Mouse (Mus musculus): ENCODE results near the gene Gpx1.

Gene Gpx1

DNA sequence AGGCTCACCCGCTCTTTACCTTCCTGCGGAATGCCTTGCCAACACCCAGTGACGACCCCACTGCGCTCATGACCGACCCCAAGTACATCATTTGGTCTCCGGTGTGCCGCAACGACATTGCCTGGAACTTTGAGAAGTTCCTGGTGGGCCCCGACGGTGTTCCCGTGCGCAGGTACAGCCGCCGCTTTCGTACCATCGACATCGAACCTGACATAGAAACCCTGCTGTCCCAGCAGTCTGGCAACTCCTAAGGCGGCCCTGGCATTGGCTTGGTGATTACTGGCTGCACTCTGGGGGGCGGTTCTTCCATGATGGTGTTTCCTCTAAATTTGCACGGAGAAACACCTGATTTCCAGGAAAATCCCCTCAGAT lies 1.2 kb downstream of the Gpx1 start:
- peak in 1 of 2 experiments; percentile 19 for DNase-seq (ENCODE audit: low spot score in 2 of 2)

DNA sequence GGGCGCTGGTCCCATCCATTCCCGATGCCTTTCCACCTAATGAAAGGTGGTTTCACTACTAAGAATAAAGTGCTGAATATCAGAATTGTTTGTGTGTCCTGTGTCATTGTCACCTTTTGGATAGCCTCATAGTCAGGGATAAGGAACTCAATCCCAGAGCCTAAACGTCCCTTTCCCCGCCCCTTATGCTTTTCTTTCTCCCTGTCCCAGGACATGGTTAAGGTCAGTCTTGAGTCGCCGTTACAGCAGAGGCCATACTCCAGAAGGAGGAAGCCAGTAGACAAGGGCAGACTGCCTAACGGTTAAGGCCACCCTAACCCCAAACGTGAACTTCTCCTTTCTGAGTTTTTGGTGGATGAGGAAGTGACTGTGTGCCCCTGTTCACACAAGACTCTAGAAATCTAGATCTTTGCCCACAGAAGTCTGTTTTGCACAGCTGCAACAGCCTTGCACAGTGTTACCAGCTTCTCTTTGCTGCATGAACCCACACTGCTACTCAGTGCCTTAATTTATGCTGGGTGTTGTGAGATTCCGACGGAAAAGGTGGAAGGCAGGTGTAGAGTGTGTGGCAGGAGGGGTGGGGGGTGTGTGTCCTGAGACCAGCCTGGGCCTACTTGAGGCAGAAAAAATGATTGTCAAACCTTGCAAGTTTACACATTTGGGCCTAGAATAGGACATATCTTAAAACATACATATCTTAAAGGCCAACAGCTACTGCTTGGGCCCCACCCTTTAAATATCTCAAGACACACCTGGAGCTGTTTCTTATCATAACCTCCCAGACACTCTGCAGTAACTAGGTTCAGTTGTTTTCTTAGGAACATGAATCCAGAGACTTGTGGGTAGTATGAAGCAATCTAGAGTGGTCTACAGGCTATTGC lies 1.8 kb downstream of the Gpx1 start:
- no peak for DNase-seq (ENCODE audit: low spot score in 2 of 2)

DNA sequence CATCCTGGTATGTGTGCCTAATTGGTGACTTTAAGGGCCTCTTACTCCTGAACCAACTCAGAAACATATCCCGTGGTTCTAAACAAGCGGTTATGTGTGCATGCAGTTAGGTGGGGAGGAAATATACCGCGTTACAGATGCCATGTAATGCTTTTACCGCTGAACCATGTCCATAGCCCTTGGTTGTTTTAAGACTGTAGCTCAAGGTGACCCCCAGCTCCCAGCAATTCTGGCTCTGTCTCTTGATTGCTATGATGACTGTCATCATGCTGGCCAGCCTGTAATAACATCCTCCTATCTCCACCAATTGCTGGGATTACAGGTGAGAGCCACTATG lies 2.4 kb downstream of the Gpx1 start:
- DNase-seq (ENCODE audit: low spot score in 2 of 2) = no peak

DNA sequence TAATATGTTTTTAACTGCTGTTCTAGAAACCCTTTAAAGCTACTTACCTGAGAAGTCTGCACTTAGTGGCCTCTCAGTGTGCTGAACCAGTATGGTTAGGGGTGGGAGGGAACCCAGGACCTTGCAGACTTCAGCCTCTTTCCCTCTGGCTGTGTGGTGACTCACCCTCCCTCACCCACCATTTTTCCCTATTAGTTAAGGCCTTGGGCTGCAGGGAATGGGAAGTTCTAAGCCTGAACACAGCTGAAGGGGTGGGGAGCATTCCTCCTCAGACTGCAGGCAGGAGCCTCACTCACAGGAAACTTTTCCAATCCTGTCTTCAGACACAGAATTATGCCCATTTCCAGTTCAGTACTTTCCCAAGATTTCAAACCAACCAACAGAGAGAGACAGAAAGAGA lies 3.1 kb downstream of the Gpx1 start:
- no peak for DNase-seq (ENCODE audit: low spot score in 2 of 2)

DNA sequence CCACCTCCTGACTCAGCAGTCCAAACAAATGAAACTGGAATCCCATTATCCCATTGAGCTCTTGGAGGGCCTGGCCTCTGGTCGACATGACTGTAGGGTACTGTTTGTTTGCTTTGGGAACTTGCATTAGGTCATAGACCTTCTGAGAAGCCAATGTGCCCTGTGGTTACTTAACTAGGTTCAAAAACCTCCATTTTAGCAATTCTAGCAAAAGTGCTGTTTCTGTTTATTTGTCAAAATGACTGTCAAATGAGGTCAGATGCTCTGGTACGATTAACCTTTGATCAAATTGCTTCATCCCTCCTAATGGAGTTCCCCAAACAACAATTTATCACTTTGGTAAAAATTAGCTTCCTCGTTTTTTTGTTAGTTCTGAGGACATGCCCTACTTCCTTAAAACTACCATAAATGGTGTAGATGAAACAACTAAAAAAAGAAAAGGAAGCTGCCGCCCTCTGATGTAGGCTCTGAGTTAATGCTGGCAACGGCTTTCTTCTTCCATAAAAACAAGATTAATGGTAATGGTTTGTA lies 3.7 kb downstream of the Gpx1 start:
- no peak for DNase-seq (ENCODE audit: low spot score in 2 of 2)

DNA sequence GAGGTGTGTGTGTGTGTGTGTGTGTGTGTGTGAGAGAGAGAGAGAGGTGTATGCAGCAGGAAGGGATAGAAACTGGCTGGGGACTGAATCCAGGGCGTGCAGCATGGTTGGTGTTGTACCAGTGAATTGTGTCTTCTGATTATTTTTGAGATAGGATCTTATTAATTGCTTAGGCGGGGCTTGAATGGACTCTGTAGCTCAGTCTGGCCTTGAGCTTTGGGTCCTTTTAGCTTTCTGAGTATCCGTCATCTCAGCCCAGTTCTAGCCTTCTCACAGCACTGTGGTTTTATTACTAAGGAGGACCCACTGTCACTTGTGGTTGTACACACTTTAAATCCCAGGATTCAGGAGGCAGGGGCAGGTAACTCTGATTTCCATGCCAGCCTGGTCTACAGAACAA lies 4.6 kb downstream of the Gpx1 start:
- no peak for DNase-seq (ENCODE audit: low spot score in 2 of 2)

DNA sequence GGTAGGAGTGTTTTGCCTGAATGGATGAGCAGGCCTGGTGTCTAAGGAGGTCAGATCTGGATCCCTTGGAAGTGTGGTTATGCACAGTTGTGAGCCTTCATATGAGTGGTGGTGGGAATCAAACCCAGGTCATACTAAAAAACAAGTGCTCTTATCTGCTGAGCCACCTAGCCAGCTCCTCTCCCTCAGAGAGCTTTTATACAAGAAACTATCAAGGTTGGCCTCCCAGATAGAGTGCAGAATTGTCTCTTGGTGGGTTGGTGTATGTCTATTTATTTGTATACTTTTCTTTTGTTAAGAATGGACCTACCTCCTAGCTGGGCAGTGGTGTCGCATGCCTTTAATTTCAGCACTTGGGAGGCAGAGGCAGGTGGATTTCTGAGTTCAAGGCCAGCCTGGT lies 5.1 kb downstream of the Gpx1 start:
- DNase-seq (ENCODE audit: low spot score in 2 of 2) = no peak

DNA sequence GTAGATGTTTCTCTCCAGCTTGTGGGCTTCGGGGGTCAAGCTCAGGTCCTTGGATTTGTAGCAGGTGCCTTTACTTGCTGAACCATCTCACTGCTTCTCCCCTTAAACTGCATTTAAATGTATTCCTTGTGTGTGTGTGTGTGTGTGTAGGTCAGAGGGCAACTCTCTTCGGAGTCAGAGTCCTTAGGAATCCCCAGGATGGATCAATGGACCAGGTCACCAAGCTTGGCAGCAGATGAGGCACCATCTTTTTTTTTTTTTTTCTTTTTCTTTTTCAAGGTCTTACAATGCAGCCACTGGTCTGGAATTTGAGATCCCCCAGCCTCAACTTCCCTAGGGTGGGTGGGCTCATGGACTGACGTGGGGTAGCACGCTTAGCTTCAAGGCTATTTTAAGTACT lies 5.8 kb downstream of the Gpx1 start:
- DNase-seq (ENCODE audit: low spot score in 2 of 2) = no peak

DNA sequence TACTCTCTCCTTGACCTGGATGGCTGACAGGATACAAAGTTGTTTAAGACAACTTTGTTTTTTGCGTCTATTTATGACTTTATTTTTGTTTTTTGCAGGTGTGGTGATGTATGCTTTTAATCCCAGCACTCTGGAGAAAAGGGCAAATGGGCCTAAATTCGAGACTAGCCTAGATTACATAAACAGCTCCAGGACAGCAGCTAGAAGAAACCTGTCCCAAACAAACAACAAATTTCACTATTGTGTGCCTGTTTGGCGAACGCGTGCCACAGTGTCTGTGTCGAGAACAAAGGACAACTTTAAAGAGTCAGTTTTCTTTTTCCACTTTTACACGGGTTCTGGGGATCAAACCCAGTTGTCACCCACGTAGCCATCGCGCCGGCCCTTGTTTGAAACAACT lies 8.3 kb downstream of the Gpx1 start:
- DNase-seq (ENCODE audit: low spot score in 2 of 2) = no peak

DNA sequence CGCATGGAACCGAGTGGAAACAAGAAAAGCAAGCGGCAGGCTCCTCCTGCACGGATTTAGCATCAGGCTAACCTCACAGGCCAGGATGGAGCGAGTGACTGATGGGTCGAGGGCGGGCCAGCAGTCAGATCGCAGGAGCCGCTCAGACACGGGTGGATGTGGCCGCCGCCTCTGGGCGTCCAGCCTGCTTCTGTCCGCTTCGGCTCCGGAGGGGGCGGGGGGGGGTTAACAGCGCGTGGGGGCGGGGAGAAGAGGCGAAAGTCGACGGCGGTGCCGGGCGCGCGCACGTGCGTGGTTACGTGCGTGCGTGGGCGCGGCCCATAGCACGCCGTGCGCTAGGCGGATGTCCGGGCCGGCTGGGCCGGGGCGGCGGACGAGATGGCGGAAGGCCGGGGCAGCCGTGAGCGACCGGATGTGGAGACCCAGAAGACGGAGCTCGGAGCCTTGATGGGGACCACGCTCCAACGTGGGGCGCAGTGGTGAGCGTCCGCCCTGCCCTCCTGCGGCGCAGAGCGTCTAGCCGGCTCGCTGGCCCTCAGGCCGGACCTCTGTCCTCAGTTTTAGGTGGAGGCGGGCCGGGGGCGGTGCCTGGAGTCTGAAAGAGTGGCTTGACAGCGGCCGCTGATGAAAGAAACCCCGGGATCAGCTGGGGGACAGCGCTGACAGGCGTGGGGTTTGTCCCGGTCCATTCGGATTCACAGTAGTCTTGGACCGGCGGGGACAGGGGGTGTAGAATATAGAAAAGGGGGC lies 9.0 kb downstream of the Gpx1 start, which contains the start of gene Usp4:
Gene Usp4, plus strand, starts transcription at position 314 of the 750 bp plus-strand sequence.
- peak; percentile 59 to 89 for DNase-seq (ENCODE audit: low spot score in 2 of 2)

DNA sequence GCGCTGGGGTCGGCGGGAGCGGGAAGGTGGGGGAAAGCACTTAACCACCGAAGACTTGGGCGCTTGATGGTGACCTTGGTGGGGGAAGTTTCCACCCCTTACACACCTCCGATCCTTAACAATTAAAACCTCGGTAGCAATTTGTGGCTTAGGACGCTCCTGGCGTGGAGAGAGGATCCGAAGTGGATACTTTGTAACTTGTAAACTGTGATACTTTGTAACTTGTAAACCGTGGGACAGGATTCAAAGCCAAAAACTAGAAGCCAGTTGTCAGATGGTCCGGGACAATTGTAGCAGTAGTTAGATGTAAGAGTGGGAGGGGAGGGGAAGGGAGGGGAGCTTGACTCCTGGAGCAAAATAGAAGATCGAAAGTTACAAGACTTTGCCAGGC lies 9.6 kb downstream of the Gpx1 start:
- DNase-seq (ENCODE audit: low spot score in 2 of 2) = no peak

DNA sequence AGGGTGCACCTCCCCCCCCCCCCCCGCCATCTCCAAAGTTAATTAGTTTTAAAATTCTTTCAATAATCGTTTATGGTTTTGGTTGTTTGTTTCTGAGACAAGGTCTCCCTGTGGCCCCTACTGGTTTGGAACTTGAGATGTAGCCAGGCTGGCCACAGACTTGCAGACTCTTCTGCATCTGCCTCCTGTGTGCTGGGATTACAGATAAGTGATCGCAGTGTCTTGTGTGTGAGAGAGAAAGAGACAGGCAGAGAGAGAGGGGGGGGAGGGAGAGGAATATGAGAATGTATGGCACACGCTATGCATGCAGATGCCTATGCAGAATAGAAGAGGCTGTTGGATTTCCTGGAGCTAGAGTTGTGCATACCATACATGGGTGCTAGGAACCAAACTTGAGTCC lies 11.0 kb downstream of the Gpx1 start:
- DNase-seq (ENCODE audit: low spot score in 2 of 2) = no peak

DNA sequence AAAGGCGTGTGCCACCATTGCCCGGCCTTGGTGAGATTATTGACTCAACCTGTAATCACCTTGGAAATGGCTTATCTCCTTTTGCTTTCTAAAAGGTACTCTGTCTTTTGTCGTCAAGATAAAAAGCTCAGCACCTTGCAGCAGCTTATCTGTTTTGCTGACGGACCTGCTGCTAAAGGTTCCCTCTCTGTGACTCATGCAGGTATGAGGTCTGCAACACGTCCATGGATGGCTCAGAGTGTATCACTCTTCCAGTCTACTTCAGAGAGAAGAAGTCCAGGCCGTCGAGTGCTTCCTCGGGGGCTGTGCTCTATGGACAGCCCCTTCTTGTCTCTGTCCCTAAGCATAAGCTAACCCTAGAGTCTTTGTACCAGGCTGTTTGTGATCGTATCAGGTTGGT lies 39.5 kb downstream of the Gpx1 start:
- DNase-seq (ENCODE audit: low spot score in 2 of 2) = no peak

DNA sequence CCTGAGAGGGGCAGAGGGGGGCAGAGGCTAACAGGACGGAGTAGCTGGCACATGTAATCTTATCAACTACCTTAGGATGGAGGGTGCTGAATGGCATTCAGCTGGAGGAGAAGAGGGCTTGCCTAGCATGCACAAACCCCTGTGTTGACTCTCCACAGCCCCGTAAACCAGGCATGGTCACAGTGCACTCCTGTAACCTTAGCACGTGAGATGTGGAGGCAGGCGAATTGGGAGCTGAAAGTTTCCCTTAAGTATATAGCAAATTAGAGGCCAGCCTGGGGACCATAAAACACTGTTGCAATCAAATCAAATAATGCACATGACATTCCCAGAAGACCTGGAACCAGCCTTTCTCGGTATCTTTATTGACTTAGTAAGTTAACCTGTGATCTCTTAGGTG lies 40.0 kb downstream of the Gpx1 start:
- no peak for DNase-seq (ENCODE audit: low spot score in 2 of 2)

DNA sequence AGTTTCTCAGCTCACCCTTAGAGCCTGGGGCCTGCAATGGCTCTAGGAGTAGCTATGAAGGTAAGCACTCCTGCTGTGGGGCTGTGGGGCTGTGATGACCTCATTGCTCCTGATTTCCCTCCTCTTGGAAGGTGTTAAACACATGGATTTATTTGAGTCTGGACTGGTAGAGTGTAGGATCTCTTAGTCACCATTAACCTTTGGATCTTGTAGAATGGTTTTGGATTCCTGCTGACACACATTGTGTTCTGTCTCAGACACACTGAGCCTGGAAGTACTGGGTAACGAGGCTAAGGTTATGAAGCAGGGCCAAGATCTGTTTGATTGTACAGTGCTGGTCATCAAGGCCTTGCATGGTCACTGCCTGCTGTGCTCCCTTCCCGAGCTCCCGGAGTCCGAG lies 40.6 kb downstream of the Gpx1 start:
- no peak for DNase-seq (ENCODE audit: low spot score in 2 of 2)

DNA sequence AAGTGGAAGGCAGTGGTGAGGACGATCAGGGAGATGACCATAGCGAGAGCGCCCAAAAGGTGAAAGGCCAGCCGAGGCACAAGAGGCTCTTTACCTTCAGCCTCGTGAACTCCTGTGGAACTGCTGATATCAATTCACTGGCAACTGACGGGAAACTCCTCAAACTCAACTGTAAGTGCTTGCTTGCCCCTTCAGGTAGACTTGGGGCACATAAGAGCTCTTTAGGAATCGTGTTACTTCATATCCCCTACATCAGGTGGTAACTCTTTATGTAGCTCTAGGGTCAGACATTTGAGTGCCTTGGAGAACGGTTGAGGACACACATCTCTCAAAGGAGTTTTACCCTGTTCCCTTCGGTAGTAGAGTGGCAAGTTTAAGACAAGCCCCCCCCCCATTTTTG lies 42.7 kb downstream of the Gpx1 start:
- DNase-seq (ENCODE audit: low spot score in 2 of 2) = no peak

DNA sequence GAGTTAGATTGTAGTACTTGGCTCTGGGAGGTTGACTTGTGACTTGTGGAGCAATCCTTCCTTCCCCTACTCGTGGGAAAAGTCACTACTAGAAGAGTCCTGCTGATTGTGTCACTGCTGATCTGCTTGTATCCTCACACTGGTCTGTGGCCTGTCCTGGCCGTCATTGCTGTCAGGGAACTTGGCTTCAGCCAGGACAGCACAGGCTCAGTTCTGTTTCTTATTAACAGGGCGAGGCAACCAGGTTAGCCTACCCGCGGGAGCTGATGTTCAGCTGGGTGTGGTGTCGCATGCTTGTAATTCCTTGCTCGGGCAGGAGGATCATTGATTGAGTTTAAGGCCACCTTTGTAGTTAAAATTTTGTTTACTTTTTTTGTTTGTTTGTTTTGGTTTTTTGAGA lies 46.3 kb downstream of the Gpx1 start:
- DNase-seq (ENCODE audit: low spot score in 2 of 2) = no peak

DNA sequence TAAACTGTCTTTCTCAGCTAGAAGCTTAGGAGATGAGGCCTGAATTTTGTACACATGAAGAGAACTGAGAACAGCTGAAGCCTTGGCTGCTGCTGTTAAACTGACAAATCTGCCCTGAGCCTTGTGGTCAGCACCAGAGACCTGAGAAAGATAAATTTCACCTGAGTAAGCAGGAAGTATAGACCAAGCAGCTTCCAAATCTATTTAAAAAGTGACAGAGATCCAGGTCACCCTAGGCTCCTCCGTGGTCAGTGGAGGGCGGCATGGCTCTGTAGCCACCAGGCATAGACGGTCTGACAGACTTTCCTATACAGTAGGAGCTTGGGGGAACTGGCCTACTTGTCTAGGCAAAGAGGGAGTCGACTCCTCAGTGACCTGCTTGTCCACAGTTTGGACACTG lies 48.1 kb downstream of the Gpx1 start:
- no peak for DNase-seq (ENCODE audit: low spot score in 2 of 2)

DNA sequence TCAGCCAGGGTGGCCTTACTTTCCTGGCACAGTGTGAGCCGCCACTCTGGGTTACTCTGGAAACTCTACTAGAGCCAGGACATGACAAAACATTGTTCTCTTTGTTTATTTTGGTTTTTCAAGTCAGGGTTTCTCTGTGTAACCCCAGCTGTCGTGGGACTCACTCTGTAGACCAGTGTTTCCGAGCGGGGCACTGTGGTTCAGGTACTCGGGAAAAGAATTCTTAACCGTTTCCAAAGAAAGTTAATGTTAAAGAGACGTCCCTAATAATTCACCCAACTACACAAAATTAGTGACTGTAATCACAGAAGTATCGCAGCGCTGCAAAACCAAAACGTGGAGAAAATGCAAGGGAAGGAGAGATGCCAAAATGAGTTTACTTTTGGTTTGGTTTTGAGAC lies 49.9 kb downstream of the Gpx1 start:
- no peak for DNase-seq (ENCODE audit: low spot score in 2 of 2)

DNA sequence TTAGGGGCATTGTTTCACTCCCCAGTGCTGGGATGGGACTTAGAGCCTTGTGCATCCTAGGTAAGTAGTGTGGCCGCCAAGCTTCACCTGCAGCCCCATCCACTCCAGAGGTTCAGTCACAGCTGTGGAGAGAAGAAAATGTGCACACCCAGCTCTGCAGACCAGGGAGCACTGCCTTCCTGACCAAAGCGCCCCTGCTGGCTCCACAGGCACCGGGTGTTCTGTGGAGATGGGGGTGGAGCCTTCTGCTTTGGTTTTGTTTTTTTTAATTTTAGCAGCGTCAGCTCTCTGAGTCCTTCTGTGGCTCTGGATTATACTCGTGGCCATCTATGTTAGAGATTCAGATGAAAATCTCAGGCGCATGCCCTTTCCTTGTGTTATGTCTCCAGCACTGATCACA lies 50.5 kb downstream of the Gpx1 start:
- DNase-seq (ENCODE audit: low spot score in 2 of 2) = no peak

All from cerebellum, postnatal 4 days (tissue).